Mouse (Mus musculus) heart, embryonic 16.5 days (tissue): ENCODE measurements at regions not wholly inside any gene's neighbourhood (a gene's known extent, or its start where the extent isn't known, plus 50 kb on each side); places are given as distances from the start of the nearest gene placed in this dataset.

Source experiments
- ATAC-seq: fragments of 200-750 bp; cut with Nextera tagmentation; replicated peaks from 2 replicates; pipeline ENCODE4 v1.8.0; 2017; ENCODE audit warnings: moderate number of reproducible peaks; ENCODE audit not compliant: insufficient read depth, low FRiP score; ENCODE audit errors: extremely low read depth
- H3K27ac ChIP-seq: fragments of 300-500 bp; sonication (generic); 2 replicates; pipeline ENCODE4 v1.5.1; 2014; ENCODE audit warnings: mild to moderate bottlenecking, low read length, control low read depth, moderate library complexity
- H3K27me3 ChIP-seq: fragments of 300-500 bp; sonication (generic); 2 replicates; pipeline ENCODE4 v1.6.1; 2014; ENCODE audit warnings: low read length, mixed read lengths; ENCODE audit not compliant: control insufficient read depth, insufficient read depth
- H3K36me3 ChIP-seq: fragments of 300-500 bp; sonication (generic); 2 replicates; pipeline ENCODE4 v1.6.1; 2014; ENCODE audit not compliant: control insufficient read depth, insufficient read depth
- H3K4me1 ChIP-seq: fragments of 300-500 bp; sonication (generic); 2 replicates; pipeline ENCODE4 v1.6.1; 2014; ENCODE audit warnings: low read length, mixed read lengths; ENCODE audit not compliant: control insufficient read depth, insufficient read depth
- H3K4me2 ChIP-seq: fragments of 300-500 bp; sonication (generic); 2 replicates; pipeline ENCODE4 v1.6.1; 2014; ENCODE audit warnings: low read depth, mild to moderate bottlenecking, control low read depth, low read length
- H3K4me3 ChIP-seq: fragments of 300-500 bp; sonication (generic); 2 replicates; pipeline ENCODE4 v1.5.1; 2014; ENCODE audit warnings: mild to moderate bottlenecking, control low read depth, low read length
- H3K9ac ChIP-seq: fragments of 300-500 bp; sonication (generic); 2 replicates; pipeline ENCODE4 v1.6.1; 2014; ENCODE audit warnings: low read length, control low read depth
- H3K9me3 ChIP-seq: fragments of 300-500 bp; sonication (generic); replicated peaks from 2 replicates; pipeline ENCODE4 v1.6.1; 2016; ENCODE audit warnings: low read length; ENCODE audit not compliant: control insufficient read depth
- WGBS: fragments of 180-500 bp; shearing (Covaris S2); extraction: QIAGEN DNeasy Blood & Tissue Kit; methylation state at CpG from one replicate; pipeline ENCODE4 v1.1.7; 2014; 5-methylcytosine and 5-hydroxymethylcytosine counted together

GRCm38 (mm10) chr4:55475409-55475808 lies 56.9 kb downstream of the Klf4 start:
- Histone ChIP-seq H3K9me3 (no peaks in the 10 kb centered on the region), H3K9ac (no peak overlapping the region), H3K36me3 (no peaks in the 10 kb centered on the region), H3K27me3 (no peaks in the 10 kb centered on the region), H3K4me1 (peaks cover 32% of the 10 kb centered on the region), H3K4me3 (no peak overlapping the region), H3K4me2 (no peak overlapping the region), H3K27ac (no peak overlapping the region)
- ATAC-seq: no peak
- 82% methylated on average over 3 of the region's 3 CpGs for WGBS

- H3K4me1 ChIP-seq: peaks cover 30% of the 10 kb centered on the region
- no peak overlapping the region for H3K27ac ChIP-seq
- H3K9me3 ChIP-seq: no peaks in the 10 kb centered on the region
- 71% methylated on average over 16 of the region's 16 CpGs for WGBS
- H3K36me3 ChIP-seq: no peaks in the 10 kb centered on the region
- H3K27me3 ChIP-seq: no peaks in the 10 kb centered on the region
- no peak overlapping the region for H3K9ac ChIP-seq
- no peak overlapping the region for H3K4me3 ChIP-seq
- H3K4me2 ChIP-seq: no peak overlapping the region
- no peak for ATAC-seq
These were observed 58.0 kb downstream of the Klf4 start for GRCm38 (mm10) chr4:55474044-55474788.

GRCm38 (mm10) chr4:55472649-55473048 lies 59.6 kb downstream of the Klf4 start:
- 60% methylated on average over 2 of the region's 2 CpGs for whole genome bisulfite sequencing
- no peak overlapping the region for H3K9ac ChIP-seq
- H3K27me3 ChIP-seq: no peaks in the 10 kb centered on the region
- H3K4me3 ChIP-seq: no peak overlapping the region
- peaks cover 19% of the 10 kb centered on the region for H3K4me1 ChIP-seq
- H3K4me2 ChIP-seq: no peak overlapping the region
- H3K27ac ChIP-seq: no peak overlapping the region
- ATAC-seq: no peak
- no peaks in the 10 kb centered on the region for H3K36me3 ChIP-seq
- no peaks in the 10 kb centered on the region for H3K9me3 ChIP-seq

- Histone ChIP-seq H3K27ac (peak overlapping the region; percentile 46), H3K27me3 (no peaks in the 10 kb centered on the region), H3K4me3 (no peak overlapping the region), H3K9ac (no peak overlapping the region), H3K9me3 (no peaks in the 10 kb centered on the region), H3K4me2 (no peak overlapping the region), H3K4me1 (peaks cover 14% of the 10 kb centered on the region), H3K36me3 (no peaks in the 10 kb centered on the region)
- 44% methylated on average over 13 of the region's 13 CpGs for WGBS
- ATAC-seq: peak; percentile 46; the same call in 1 of the 2 replicates
These were observed 61.2 kb downstream of the Klf4 start for GRCm38 (mm10) chr4:55470779-55471663.

- H3K36me3 ChIP-seq: no peaks in the 10 kb centered on the region
- no peak overlapping the region for H3K4me3 ChIP-seq
- ATAC-seq: no peak
- no peak overlapping the region for H3K27ac ChIP-seq
- 31% methylated on average over 8 of the region's 8 CpGs for WGBS
- H3K4me1 ChIP-seq: no peaks in the 10 kb centered on the region
- no peaks in the 10 kb centered on the region for H3K27me3 ChIP-seq
- no peak overlapping the region for H3K4me2 ChIP-seq
- no peak overlapping the region for H3K9ac ChIP-seq
- no peaks in the 10 kb centered on the region for H3K9me3 ChIP-seq
These were observed 68.1 kb downstream of the Klf4 start for GRCm38 (mm10) chr4:55464192-55464591.

GRCm38 (mm10) chr4:55461927-55462326 lies 70.3 kb downstream of the Klf4 start:
- H3K4me1 ChIP-seq: no peaks in the 10 kb centered on the region
- H3K4me2 ChIP-seq: no peak overlapping the region
- H3K36me3 ChIP-seq: no peaks in the 10 kb centered on the region
- H3K9me3 ChIP-seq: no peaks in the 10 kb centered on the region
- H3K27me3 ChIP-seq: no peaks in the 10 kb centered on the region
- no peak overlapping the region for H3K9ac ChIP-seq
- no peak overlapping the region for H3K4me3 ChIP-seq
- H3K27ac ChIP-seq: no peak overlapping the region
- 76% methylated on average over 5 of the region's 5 CpGs for WGBS
- ATAC-seq: no peak

- Histone ChIP-seq H3K9me3 (no peaks in the 10 kb centered on the region), H3K9ac (no peak overlapping the region), H3K27ac (peak overlapping the region; percentile 76), H3K36me3 (no peaks in the 10 kb centered on the region), H3K4me1 (peaks cover 14% of the 10 kb centered on the region), H3K4me2 (no peak overlapping the region), H3K4me3 (no peak overlapping the region), H3K27me3 (no peaks in the 10 kb centered on the region)
- peak; percentile 87 for ATAC-seq
- 27% methylated on average over 5 of the region's 5 CpGs for WGBS
These were observed 78.4 kb downstream of the Klf4 start for GRCm38 (mm10) chr4:55453902-55454301.

GRCm38 (mm10) chr4:55452546-55452945 lies 79.7 kb downstream of the Klf4 start:
- Histone ChIP-seq H3K9ac (no peak overlapping the region), H3K4me3 (no peak overlapping the region), H3K4me1 (peaks cover 14% of the 10 kb centered on the region), H3K36me3 (no peaks in the 10 kb centered on the region), H3K27me3 (no peaks in the 10 kb centered on the region), H3K27ac (no peak overlapping the region), H3K9me3 (no peaks in the 10 kb centered on the region), H3K4me2 (no peak overlapping the region)
- no peak for ATAC-seq
- WGBS: 57% methylated on average over 6 of the region's 6 CpGs

- no peak for ATAC-seq
- Histone ChIP-seq H3K27ac (no peak overlapping the region), H3K36me3 (no peaks in the 10 kb centered on the region), H3K27me3 (no peaks in the 10 kb centered on the region), H3K4me3 (no peak overlapping the region), H3K4me2 (no peak overlapping the region), H3K9ac (no peak overlapping the region), H3K4me1 (peaks cover 14% of the 10 kb centered on the region), H3K9me3 (no peaks in the 10 kb centered on the region)
- WGBS: 86% methylated on average over 2 of the region's 2 CpGs
These were observed 80.6 kb downstream of the Klf4 start for GRCm38 (mm10) chr4:55451711-55452110.
